Mouse (Mus musculus): ENCODE results near the gene Spef1.

Spef1 gene

DNA sequence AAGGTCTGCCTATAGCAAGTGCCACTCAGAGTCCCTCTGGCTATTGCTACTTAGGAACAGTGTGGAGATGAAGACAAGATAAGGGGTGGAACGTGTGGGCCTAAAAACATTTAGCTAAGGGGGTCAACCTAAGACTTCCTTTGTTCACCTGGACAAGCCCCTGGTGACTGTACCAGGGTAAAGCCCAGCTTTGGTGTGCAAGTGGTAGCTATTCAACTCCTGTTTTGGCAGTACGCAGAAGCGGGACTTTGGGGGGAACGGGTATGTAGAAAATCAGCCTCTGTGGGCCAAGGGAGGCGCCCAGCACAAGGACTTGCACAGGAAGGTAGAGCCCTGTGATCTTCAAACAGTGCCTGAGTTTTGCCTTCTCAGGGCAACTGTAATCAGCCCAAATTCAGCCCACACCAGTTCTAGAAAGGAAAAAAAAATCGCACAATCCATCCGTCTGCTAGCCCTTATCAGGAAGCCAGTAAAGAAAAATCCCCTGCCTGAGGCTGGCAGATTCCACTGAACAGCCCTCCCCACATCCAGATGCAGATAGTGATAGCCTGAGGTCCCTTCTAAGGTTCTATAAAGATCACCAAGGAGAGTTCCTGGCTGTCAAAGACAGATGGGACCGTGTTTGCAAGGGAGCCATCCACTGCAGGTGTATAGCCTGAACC lies 18.6 kb upstream of the Spef1 start:
- no peak for DNase-seq (ENCODE audit: low spot score)

DNA sequence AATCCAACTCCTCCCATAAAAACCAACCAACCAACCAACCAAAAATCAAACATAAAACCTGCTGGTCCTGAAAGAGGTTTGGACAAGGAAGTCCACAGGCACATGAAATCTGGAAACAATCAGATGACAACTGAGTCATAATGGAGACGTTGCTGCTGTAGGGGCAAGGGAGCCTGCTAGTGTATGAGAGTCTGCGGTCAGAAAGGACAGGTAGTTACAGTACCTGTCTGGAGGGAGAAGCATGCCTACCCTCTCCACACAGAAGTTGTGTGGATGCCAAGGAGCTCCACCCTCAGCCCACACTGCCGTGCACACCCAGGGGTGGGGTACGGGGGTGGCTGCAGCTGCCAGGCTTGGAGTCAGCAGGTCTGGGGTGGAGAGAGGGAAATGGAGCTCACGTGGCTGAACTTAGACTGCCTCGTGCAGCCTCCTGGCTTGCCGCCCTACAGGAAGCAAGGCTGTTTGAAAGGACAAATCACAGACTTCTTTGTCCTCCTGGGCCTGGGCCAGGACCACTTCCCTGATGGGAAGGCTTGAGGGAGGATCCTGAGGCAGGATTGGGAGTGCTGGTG lies 17.4 kb upstream of the Spef1 start:
- peak; percentile 98 for DNase-seq (ENCODE audit: low spot score)

DNA sequence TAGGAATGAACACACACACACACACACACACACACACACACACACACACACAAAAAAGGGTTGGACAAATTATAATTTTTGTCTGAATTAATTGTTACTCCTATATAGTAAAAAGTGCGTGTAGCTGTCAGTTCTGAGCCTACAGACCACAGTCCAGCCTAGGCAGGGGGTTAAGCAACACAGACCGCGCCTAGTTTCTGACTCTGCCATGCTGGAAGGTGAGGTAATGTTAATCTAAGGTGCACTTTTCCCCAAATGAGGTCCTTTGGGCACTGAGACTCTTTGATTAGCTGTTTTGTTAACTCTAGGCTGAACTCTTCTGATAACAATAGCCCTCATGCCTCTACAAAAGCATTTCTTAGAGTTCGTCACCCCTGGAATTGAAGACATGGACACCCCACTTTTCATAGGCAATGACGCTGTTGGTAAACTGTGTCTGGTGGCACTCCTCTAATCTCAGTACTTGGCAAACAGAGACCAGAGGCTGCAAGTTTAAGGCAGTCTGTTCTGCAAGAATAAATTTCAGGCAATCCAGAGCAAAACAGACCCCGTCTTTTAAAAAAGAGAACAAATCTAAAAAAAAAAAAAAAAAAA lies 16.8 kb upstream of the Spef1 start:
- DNase-seq (ENCODE audit: low spot score), result peak; percentile 51

DNA sequence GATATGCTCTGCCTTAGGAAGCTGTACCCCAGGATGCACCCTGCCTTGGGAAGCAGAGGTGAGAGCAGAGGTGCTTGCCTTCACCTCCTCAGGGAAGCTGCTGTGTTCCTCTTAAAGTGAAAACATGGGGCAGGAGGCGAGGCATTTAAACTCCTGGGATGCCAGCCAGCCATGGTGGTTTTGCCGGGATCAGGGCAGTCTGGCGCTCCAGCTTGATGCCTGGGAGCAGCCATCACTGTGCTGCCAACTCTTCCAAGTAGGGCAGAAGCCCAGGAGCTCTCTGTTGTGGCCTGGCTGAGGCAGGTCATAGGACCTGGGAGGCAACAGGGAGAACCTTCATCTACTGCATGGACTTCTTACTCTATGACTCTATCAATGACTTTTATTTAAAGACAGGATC lies 14.2 kb upstream of the Spef1 start:
- DNase-seq (ENCODE audit: low spot score), result no peak

DNA sequence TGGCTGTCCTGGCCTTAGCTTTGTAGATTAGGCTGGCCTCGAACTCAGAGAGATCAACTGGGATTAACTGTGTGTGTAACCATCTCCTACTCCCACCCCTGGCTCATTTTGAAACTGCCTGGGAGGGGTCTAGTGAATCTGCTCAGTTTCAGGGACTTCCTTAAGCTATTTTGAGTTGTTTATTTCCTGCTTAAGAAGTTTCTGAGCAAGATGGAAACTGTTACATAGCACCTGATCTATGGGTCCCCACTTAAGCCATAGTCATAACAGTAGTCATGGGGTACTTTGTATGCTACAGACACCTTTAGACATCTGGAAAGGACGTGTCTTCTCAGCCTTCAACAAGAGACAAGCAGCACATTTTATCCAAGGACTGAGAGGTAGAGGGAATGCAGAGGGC lies 13.6 kb upstream of the Spef1 start:
- DNase-seq (ENCODE audit: low spot score), result no peak

DNA sequence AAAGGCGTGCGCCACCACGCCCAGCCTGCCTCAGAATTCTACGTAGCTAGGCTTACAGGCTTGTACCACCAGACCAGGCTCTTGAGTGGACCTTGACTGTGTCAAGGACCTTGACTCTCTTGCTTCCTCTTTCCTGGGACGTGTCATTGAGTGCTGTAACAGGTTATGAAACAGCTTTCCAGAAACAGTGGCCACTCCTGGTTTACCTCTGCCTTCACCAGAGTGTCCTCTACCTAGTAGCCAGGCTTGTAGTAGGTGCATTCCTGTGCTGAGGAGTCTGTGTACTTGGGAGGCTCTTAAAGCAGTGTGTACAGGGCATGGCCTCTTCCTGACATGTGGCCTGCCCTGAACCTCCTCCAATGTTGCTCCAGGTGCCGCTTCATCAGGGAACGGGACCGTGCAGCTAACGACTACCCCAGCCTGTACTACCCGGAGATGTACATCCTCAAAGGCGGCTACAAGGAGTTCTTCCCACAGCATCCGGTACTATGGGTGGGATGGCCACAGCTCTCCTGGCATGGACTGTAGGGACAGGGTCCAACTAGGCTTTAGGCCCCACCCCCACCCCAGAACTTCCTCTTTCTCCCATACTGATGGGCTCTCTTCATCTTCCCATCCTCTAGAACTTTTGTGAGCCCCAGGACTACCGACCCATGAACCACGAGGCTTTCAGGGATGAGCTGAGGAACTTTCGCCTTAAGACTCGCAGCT lies 9.7 kb upstream of the Spef1 start:
- peak; percentile 92 for DNase-seq (ENCODE audit: low spot score)

DNA sequence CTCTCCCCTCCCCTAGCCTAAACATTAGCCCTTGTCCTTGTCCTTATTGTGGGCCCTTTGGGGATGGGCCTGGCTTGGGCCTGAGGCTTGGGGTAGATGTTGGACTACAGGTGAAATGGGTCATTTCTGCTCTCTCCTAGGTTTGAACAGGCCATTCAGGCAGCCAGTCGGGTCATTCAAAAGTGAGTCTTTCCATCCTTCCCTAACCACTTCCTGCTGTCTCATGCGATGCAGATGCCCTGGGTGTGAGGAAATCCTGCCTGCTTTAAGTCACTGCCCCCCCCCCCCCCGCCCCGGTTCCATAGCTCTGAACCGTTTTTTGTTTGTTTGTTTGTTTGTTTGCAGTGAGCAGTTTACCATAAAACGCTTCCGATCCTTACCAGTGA lies 3.9 kb upstream of the Spef1 start:
- DNase-seq (ENCODE audit: low spot score), result no peak

DNA sequence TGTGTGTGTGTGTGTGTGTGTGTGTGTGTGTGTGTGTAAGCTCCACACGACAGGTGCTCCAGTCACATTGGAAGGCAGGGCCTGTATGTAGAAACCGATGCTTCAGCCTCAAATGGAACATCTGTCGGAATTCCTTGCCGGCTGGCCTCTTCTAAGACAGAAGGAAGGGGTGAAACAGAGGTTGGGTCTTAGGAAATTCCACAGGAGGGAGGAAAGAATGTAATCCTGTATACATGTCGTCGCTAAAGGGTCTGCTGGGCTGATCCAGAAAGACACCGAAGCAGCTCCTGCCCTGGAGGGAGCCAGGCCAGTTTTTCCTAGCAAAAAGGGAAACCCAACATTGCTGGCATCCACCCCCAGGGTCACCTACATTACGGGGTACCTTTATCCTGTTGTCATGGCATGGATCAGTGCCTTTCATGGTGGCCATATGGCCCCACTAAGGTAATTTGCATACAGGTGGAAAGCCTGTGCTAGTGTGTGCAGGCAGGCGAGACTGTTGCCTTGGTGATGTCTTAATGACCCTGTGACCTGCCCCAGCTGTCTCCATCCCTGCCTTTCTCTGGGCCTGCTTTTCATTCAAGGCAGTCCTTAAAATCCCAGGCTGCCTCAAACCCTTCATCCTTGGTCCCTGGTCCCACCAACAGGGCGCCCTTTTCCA lies 3.4 kb upstream of the Spef1 start:
- peak; percentile 23 for DNase-seq (ENCODE audit: low spot score)

DNA sequence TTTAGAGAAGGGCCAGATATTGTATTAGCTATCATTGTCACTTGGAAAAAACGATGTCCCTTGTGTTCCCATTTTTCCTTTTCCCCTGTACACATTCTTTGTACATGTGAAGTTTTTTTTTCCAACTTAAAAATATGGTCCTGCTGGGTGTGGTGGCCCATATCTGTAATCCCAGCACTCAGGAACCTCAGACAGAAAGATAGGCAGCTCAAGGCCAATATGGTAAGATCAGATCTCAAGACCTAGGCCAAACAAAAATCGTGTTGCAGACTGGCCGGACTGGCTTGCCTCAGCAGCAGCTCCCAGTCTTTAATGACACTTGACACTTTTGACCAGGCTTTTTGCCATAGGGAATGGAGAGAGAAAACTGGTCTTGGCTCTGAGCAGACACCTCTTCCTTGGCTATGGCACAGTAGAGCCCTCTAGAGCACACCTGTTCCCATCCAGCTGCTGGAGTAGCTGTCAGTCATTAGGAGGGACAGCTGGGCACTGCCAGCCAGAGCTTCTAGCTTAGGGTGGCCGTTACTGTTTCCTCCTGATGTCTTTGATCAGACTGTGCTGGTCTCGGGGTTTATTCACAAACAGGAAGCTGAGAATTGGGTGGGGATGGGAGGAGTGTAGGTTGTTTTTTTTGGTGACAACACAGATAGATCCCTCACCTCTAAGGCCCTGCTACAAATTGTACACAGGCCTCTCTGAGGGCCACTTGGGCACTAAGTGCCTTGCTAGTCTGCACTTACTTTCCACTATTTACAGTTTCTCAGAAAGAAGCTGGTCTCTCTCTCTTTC lies 2.6 kb upstream of the Spef1 start:
- DNase-seq (ENCODE audit: low spot score), result peak; percentile 61

DNA sequence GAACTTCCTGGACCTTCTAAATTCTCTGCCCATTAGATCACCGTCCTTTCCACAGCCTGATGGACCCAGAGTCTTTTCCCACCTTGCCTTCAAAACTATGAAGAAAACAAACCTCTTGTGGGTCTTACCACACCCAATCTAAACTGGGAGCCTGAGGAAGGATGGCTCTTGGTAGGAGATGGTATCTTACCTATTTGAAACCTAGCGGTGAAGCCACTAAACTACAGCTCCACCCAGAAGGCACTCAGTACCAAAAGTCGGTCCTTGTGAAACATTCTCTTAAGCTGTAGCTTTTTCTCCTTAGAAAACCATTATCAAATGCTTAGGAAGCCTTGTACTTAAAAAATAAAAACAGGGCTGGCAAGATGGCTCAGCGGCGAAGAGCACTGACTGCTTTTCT lies 1.2 kb upstream of the Spef1 start:
- no peak for DNase-seq (ENCODE audit: low spot score)

DNA sequence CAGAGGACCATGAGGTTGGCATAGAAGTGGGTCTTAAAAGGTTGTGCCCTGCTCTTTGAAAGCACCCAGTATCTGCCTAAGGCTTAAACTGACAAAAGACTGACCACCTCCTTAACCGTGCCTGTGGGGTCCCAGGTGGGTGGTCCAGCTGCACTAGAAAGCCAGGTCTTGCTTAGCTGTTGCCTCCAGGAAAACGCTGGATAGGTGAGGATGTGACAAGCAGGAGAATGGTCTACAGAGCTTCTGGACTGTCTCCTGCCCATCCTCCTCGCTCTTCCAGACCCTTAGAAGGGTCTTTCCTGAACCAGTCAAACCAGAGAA lies 480 bp upstream of the Spef1 start:
- DNase-seq (ENCODE audit: low spot score), result no peak

DNA sequence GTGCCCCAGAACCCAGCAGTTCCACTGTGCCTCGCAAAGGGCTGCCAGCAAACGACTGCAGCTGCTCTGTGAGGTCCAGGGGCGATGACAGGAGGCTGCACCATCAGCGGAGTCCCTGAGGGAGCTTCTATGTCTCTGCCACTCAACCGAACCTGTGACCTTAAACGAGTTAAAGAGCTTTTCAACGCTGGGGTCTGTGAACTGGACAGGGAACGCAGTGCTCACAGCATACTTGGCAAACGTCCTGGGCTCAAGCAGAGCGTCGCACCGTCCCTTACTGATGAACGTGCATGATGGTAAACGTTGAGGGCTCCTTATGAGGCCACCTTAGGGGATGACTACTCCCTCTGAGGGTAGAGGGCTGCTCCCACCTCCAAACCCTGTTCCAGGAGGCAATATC lies 739 bp downstream of the Spef1 start:
- DNase-seq (ENCODE audit: low spot score), result no peak

DNA sequence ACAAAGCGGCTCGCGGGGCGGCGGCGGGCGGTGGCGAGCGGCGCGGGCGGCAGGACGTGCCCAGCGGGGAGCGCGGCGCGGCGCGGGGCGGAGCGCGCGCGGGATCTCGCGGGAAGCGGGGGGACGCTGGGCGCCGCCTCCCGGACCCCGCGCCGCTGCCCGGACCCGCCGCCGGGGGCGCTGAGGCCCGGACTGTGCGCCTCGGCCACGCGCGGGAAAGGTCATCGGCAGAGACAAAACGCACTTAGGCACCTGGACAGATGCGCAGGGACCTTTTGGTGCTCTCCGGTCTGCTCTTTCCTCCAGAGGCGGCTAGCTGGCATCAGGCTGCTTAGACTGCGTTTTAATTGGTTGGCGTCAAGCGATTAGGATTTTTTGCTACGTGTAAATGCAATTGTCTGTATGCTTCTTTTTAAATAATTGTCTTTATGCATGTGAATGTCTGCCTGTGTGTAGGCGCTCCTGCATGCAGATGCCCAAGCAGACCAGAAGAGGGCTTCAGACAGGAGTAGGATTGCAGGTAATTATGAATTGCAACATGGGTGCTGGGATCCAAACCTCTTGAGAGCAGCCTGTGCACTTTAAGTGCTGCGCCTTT lies 7.0 kb downstream of the Spef1 start, which contains the start of gene Cenpb:
Cenpb (minus strand) TSS at position 78 of the 598 bp plus-strand sequence.
- peak; percentile 83 for DNase-seq (ENCODE audit: low spot score)

DNA sequence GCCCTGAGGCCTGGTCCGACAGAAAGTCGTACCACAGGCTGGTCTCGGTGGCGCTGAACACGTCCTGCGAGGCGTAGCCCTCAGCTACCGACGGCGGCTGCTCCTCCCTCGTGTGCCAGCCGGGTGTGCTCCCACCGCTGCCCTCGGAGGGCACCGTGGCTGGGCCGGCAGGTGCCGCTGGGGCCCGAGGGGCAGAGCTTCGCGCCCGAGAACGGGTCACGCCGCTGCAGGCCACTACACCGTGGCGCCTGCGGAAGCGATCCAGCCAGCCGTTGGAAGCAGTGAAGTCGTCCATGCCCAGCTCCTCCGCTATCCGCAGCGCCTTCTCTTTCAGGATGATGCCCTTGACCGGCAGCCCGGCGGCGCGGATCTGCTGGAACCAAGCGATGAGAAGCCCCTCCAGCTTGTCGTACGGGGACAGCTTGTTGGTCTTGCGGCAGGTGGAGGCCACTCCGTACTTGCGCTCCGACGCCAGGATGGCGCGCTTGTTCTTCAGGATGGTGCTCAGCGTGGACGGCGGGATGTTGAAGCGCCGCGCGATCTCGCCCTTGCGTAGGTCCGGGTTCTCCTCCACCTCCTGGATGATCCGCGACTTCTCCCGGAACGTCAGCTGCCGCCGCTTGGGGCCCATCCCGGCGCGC lies 7.7 kb downstream of the Spef1 start:
- DNase-seq (ENCODE audit: low spot score), result peak; percentile 51

DNA sequence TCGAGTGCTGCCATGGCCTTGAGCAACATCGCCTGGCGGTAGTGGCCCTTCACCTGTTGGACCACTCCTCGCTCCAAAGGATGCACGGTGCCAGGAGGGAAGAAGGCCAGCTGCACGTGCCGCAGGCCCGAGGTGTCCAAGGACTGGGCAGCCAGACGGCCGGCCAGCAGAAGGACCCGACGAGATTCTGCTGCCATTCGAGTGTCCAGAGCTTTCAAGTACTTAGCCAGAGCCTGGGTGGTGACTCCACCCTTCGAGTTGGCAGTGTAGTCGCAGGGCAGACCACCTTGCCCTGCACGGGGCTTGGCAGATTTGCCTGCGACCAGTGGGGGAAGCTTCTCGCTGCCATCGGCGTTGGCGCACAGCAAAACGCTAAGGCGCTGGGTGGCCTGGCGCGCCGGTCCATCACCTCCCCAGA lies 8.2 kb downstream of the Spef1 start:
- no peak for DNase-seq (ENCODE audit: low spot score)

DNA sequence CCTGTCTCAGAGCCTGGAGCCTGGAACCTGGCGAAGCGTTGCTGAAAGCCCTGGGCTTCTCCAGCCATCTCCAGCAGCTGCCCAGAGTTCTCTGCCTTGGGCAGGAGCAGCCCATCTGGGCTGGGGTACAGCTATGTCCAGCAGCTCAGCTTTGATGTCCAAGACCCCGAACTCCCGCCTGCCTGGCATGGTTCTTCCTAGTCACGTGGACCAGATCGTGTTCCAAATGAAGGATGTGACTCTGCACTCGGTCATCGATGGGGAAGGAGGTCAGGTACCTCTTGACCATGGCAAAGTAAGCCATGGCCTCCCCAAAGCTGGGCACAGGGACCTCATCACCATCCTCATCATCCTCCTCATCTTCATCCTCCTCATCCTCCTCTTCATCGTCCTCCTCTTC lies 9.2 kb downstream of the Spef1 start:
- no peak for DNase-seq (ENCODE audit: low spot score)

DNA sequence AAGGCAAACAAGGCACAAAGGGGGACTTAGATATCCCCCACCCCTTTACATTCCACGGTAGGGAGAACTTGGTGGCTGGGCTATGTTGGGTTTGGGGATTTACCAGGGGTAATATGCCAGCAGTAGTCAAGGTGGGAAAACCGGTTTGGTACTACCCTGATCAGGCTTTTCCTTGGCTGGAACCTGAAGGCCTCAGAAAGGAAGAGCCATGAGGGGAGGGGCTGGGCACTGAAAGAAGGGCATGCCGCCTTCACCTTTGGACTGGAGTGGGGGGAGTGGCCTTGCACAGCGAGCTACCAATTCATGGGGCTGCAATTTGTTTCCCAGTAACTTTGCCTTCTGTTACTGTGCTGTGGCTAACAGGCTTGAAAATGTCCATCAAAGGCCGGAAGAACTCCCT lies 10.6 kb downstream of the Spef1 start:
- DNase-seq (ENCODE audit: low spot score), result peak; percentile 77

DNA sequence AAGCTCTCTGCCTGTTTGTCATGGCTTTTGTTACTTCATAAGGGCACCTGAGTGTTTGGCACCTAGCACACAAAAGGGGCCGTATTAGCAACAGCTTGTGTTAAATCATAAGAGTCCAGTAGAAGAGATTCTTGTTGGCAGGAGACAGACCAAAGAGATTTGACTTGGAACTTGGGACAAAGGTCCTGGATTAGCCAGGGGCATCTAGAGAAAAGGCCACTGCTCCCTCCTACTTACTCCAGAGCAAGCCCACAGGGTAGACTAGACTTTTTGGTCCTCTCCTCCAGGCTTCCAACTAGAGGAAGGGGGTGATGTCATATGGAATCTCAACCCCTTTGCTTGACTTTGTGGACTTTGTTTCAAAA lies 11.2 kb downstream of the Spef1 start:
- no peak for DNase-seq (ENCODE audit: low spot score)

DNA sequence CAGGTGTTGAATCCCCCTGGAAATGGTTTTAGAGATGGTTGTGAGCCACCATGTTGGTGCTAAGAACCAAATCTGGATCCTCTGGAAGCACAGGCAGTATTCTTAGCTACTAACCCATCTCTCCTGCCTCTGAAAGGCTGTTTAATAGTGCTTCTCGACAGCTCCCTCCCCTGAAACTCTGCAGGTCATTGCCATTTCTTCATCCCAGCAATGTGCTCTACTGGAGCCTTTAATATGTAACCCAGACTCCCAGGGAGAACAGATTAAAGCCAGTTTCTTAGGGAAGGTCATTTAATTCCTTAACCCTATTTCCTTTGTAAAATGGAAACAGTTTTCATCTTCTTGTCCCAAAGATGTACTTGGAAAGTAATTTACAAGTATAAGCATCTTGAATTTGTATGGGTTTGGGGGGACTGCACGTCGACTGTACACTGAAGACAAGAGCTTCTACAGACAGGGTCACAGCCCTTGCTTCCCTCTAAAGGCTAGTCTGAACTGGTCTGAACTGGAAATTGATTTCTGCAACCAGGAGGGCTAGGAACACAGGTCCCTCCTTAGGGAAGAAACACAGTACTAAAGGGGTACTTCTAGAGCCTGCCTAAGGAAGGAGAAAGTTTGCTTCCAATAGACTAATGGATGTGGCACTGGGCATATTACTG lies 11.7 kb downstream of the Spef1 start:
- no peak for DNase-seq (ENCODE audit: low spot score)

DNA sequence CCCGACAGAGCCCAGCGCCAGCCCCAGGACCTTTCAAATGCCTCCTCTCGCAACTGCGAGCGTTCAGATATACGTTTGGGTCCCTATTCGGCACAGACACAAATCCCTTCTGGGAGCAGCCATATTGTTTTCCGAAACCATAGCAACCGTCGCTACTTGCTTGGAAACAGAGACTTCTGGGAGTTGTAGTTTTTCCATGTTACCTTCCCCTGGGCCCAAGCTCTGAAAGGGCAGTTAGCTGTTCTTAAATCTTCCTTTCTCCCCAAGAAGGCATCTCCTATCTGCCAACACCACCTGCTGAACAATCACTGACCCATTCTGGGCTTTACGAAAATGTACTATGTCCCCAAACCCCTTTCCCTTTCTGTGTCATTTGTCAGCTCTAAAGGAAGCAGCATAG lies 12.4 kb downstream of the Spef1 start:
- peak; percentile 85 for DNase-seq (ENCODE audit: low spot score)

DNA sequence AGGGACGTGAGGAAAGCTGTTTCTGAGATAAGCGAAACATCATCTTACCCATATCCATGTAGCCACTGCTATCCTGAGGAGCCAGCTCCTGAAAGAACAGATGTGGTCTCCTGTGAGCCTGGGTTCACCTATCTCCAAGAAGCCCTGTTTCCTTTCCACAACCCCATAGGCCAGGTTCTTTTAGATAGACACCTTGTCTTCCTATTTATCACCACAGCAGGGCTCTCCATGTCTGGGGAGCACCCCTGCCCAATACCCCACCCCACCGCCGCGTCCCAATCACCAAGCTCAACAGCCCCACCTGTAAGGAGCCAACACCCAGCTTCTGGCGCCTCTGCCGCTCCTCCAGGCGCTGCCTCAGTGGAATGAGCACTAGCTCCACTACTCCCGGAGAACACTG lies 14.8 kb downstream of the Spef1 start:
- DNase-seq (ENCODE audit: low spot score), result no peak

Data from lung, postnatal 25 days (tissue).